Mouse (Mus musculus) left cerebral cortex, adult 2 months (tissue): ENCODE data around the gene Tmem97. TPM values are rescaled to one million over a fixed set of nuclear protein-coding genes. Genes with fewer than 3 reads are reported as not detected.
A peak's percentile ranks its signal among the peaks of the same experiment; 100 is the strongest.

Experiments
- DNase-seq, 2 experiments: peaks; one replicate each; pipeline ENCODE4 v3.0.0; 2021 to 2022; ENCODE audit warnings: low spot score in 2 of 2, mixed read lengths in 1 of 2; ENCODE audit errors: extremely low spot score in 1 of 2
- H3K27ac ChIP-seq: fragments of 200-600 bp; 2 replicates; pipeline ENCODE4 v1.8.1; 2022
- H3K4me3 ChIP-seq: fragments of 200-600 bp; 2 replicates; pipeline ENCODE4 v1.8.1; 2022
- CTCF ChIP-seq: fragments of 200-600 bp; IDR thresholded peaks from 2 replicates; pipeline ENCODE4 v1.8.1; 2022; ENCODE audit warnings: antibody characterized with exemption, mild to moderate bottlenecking, moderate library complexity
- intact Hi-C: fragments of 180-260 bp; cut with DNase I; formaldehyde crosslinking; loops from one replicate; pipeline ENCODE4 v1.15.1; 2025
- total RNA-seq, 2 experiments: library from RNA; stranded (reverse); gene quantifications; 2 replicates each; pipeline ENCODE4 v1.2.3; 2021

The Tmem97 gene
- total RNA-seq, 2 experiments from 2014 or later, result 17.2 to 19.3 TPM

- DNase-seq, result no peak
- intact Hi-C loops, result no loop called here
- no peak overlapping the region for H3K4me3 ChIP-seq
- no peak overlapping the region for H3K27ac ChIP-seq
- no peak for TF ChIP-seq CTCF
Measured at GRCm38 (mm10) chr11:78501529-78501928, 49.0 kb downstream of the Tmem97 start.

GRCm38 (mm10) chr11:78500623-78501202 is 49.9 kb downstream of the Tmem97 start:
- H3K4me3 ChIP-seq, result no peak overlapping the region

GRCm38 (mm10) chr11:78499543-78499942 is 51.0 kb downstream of the Tmem97 start:
- DNase-seq, result no peak
- intact Hi-C loops, result no loop called here
- H3K4me3 ChIP-seq, result no peak overlapping the region; the same call in 1 of the 2 replicates
- TF ChIP-seq CTCF, result no peak
- H3K27ac ChIP-seq, result no peak overlapping the region

More at GRCm38 (mm10) chr11:78500623-78501202, 49.9 kb downstream of the Tmem97 start:
- intact Hi-C loops, result no loop called here
- H3K27ac ChIP-seq, result no peak overlapping the region
- TF ChIP-seq CTCF, result no peak
- DNase-seq, result no peak

GRCm38 (mm10) chr11:78499004-78499403 is 51.6 kb downstream of the Tmem97 start, which contains the start of gene Vtn:
Gene Vtn (plus strand): TSS chr11:78499091.
- no peak for TF ChIP-seq CTCF
- intact Hi-C loops, result no loop called here
- DNase-seq, result no peak
- H3K27ac ChIP-seq, result peak within 1 kb of the TSS; percentile 91
- peak within 1 kb of the TSS; percentile 86 for H3K4me3 ChIP-seq

GRCm38 (mm10) chr11:78497544-78498522 is 52.7 kb downstream of the Tmem97 start, which contains the start of gene Sarm1:
Gene Sarm1 (minus strand): TSS chr11:78497754.
- Histone ChIP-seq H3K4me3 (peak within 1 kb of the TSS; percentile 86), H3K27ac (peak within 1 kb of the TSS; percentile 91)
- no peak; the same call in 1 of the 2 replicates for TF ChIP-seq CTCF
- peak; percentile 94 to 95 for DNase-seq
- intact Hi-C loops, result no loop called here

GRCm38 (mm10) chr11:78497071-78497541 is 53.5 kb downstream of the Tmem97 start:
- DNase-seq, result peak; percentile 51 to 52
- no peak; the same call in 1 of the 2 replicates for TF ChIP-seq CTCF
- peak overlapping the region; percentile 90 for H3K27ac ChIP-seq
- intact Hi-C loops, result no loop called here
- peak overlapping the region; percentile 86 for H3K4me3 ChIP-seq

GRCm38 (mm10) chr11:78495904-78496303 is 54.7 kb downstream of the Tmem97 start:
- TF ChIP-seq CTCF, result no peak
- Histone ChIP-seq H3K4me3 (peak overlapping the region; percentile 86), H3K27ac (no peak overlapping the region)
- intact Hi-C loops, result no loop called here
- DNase-seq, result no peak

Other genes with a start within 250 kb of the Tmem97 start
- gene Spag5, start 249.2 kb downstream of the Tmem97 start, total RNA-seq, result 10 to 100 TPM; 12.1 to 16.1 TPM
- gene Aldoc, start 227.8 kb downstream of the Tmem97 start, total RNA-seq, result 100 to 1,000 TPM; 804 to 830 TPM
- 10 to 100 TPM; 60.7 to 62.8 TPM for gene Pigs, start 222.4 kb downstream of the Tmem97 start, total RNA-seq
- gene Unc119, start 207.3 kb downstream of the Tmem97 start, total RNA-seq, result 10 to 100 TPM; 29.1 to 32.2 TPM
- gene Foxn1, start 164.2 kb downstream of the Tmem97 start, total RNA-seq, result not detected
- not detected for gene Slc13a2, start 128.6 kb downstream of the Tmem97 start, total RNA-seq
- 10 to 100 TPM; 11.1 to 11.5 TPM for gene Slc46a1, start 85.1 kb downstream of the Tmem97 start, total RNA-seq
- gene Sarm1, start 53.0 kb downstream of the Tmem97 start, total RNA-seq, result 10 to 100 TPM; 34.3 to 34.8 TPM
- gene Vtn, start 51.7 kb downstream of the Tmem97 start, total RNA-seq, result 10 to 100 TPM; 69.3 to 76.0 TPM
- 1 to 10 TPM in 1 of 2 experiments, under 1 TPM in 1; 0.79 to 1.0 TPM for gene Sebox, start 47.3 kb downstream of the Tmem97 start, total RNA-seq
- 10 to 100 TPM; 40.6 to 44.3 TPM for gene Tmem199, start 38.6 kb downstream of the Tmem97 start, total RNA-seq
- 100 to 1,000 TPM; 115 to 118 TPM for gene Poldip2, start 38.6 kb downstream of the Tmem97 start, total RNA-seq
- 10 to 100 TPM; 36.8 to 37.6 TPM for gene Tnfaip1, start 14.4 kb downstream of the Tmem97 start, total RNA-seq
- gene Ift20, start 14.4 kb downstream of the Tmem97 start, total RNA-seq, result 10 to 100 TPM; 78.1 to 87.4 TPM
- 100 to 1,000 TPM; 115 to 118 TPM for gene Nlk, start 146.6 kb upstream of the Tmem97 start, total RNA-seq
- 10 to 100 TPM; 16.1 to 20.1 TPM for gene Ccnq, start 201.0 kb upstream of the Tmem97 start, total RNA-seq